Mouse (Mus musculus) lung, embryonic 14.5 days (tissue): Measurements from ENCODE around the gene Skap1. TPM values are rescaled to one million over a fixed set of nuclear protein-coding genes. Genes with fewer than 3 reads are reported as not detected.
A peak's percentile ranks its signal among the peaks of the same experiment; 100 is the strongest.

Source experiments
- ATAC-seq: fragments of 200-750 bp; cut with Nextera tagmentation; 2 replicates; pipeline ENCODE4 v1.8.0; 2017; ENCODE audit warnings: mild to moderate bottlenecking, moderate TSS enrichment, moderate library complexity; ENCODE audit not compliant: insufficient read depth
- DNase-seq: peaks from one replicate; pipeline ENCODE4 v3.0.0-alpha.2; 2015
- H3K27ac ChIP-seq: fragments of 300-500 bp; sonication (generic); 2 replicates; pipeline ENCODE4 v1.5.1; 2014; ENCODE audit warnings: low read depth, mild to moderate bottlenecking, moderate library complexity
- H3K27me3 ChIP-seq: fragments of 300-500 bp; sonication (generic); 2 replicates; pipeline ENCODE4 v1.6.1; 2014; ENCODE audit warnings: low read length, control low read depth; ENCODE audit not compliant: insufficient read depth
- H3K36me3 ChIP-seq: fragments of 300-500 bp; sonication (generic); 2 replicates; pipeline ENCODE4 v1.6.1; 2014; ENCODE audit warnings: control low read depth; ENCODE audit not compliant: insufficient read depth
- H3K4me1 ChIP-seq: fragments of 300-500 bp; sonication (generic); 2 replicates; pipeline ENCODE4 v1.6.1; 2014; ENCODE audit warnings: antibody characterized with exemption, control low read depth; ENCODE audit not compliant: insufficient read depth
- H3K4me2 ChIP-seq: fragments of 300-500 bp; sonication (generic); 2 replicates; pipeline ENCODE4 v1.6.1; 2014; ENCODE audit warnings: mild to moderate bottlenecking
- H3K4me3 ChIP-seq: fragments of 300-500 bp; sonication (generic); 2 replicates; pipeline ENCODE4 v1.5.1; 2014; ENCODE audit warnings: low read depth, low read length
- H3K9ac ChIP-seq: fragments of 300-500 bp; sonication (generic); 2 replicates; pipeline ENCODE4 v1.6.1; 2014
- H3K9me3 ChIP-seq: fragments of 300-500 bp; sonication (generic); 2 replicates; pipeline ENCODE4 v1.6.1; 2016; ENCODE audit warnings: low read depth, low read length, control low read depth
- CTCF ChIP-seq: IDR thresholded peaks from 2 replicates; pipeline ENCODE4 v1.5.1; 2016; ENCODE audit warnings: antibody characterized with exemption, low read depth
- WGBS: fragments of 180-500 bp; shearing (Covaris S2); extraction: QIAGEN DNeasy Blood & Tissue Kit; methylation state at CpG from one replicate; pipeline ENCODE4 v1.1.7; 2014; 5-methylcytosine and 5-hydroxymethylcytosine counted together
- polyA plus RNA-seq: library from polyadenylated mRNA; unstranded; fragments of >200 nt; fragmentation: Nextera tagmentation; extraction: Ambion mirVana; gene quantifications from 2 replicates; pipeline ENCODE4 v1.2.1, GENCODE M21; 2014

Gene Skap1
- polyA plus RNA-seq, 1 experiment from 2014 or later, result 1.1 TPM

DNA sequence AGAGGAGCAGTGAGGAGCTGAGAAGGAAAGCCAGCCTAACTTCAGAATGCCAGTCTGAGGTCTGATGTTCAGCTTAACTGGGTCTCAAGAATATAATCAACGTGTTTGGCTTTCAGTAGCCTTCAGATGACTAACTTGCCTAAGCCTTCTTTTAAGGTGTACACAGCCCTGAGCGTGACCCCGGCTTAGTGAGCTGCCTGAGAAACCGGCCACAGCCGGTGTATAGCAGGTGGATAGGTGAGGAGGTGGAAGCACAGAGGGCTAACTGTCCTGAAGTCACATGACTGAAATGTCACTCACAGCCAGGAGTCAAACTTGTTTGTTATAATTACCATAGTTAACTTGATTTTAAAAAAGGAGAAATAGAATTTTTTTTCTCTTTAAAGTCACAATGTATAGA is 175.4 kb downstream of the Skap1 start:
- no peaks in the 10 kb centered on the region for H3K27me3 ChIP-seq
- H3K9ac ChIP-seq, result no peak overlapping the region
- no peaks in the 10 kb centered on the region for H3K9me3 ChIP-seq
- TF ChIP-seq CTCF, result no peak
- no peak overlapping the region for H3K4me2 ChIP-seq
- 46% methylated on average over 5 of the region's 5 CpGs for WGBS
- DNase-seq (no peak), ATAC-seq (no peak)
- no peak overlapping the region for H3K27ac ChIP-seq
- no peaks in the 10 kb centered on the region for H3K36me3 ChIP-seq
- no peak overlapping the region for H3K4me3 ChIP-seq
- peaks cover 6% of the 10 kb centered on the region; the same call in 1 of the 2 replicates for H3K4me1 ChIP-seq

DNA sequence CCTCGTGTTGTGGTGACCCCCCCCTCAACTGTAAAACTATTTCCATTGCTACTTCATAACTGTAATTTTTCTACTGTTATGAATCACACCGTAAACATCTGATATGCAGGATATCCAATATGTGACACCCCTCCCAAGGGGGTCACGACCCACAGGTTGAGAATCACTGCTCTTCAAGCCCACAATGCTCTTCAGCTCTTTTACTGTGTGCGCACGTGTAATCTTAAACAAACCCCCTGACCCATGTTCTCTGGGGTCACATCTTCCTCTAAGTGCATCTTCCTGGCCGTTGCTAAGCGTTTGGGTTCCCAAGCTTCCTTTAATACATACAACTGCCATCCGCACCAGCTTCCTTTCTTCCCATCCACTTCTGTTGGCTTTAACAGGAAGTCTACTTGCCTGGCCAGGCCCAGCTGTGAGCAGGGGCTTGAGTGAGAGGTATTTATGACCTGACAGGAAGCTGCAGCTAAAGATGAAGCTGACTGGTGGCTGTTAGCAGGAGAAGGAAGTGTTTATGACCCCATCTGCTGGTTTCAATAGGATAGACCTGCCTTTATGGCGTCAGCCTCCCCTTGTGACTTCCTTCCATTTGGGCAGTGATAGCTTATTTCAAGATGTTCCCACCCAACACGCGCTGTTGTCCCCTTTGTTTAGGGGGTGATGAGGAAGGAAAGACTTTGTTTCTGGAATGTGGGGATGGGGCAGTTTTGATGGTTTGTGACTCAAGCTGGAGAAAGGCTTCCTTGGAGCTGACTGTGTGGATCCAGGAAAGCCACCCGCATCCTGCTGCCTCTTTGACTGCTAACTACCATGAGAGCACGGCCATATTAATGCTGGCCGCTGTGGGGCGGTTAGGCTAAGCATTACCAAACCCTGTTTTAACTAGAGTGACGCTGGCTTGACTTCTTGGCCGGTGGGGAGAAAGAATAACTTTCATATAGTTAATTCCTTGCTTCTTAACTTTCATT is 178.1 kb downstream of the Skap1 start:
- no peaks in the 10 kb centered on the region for H3K36me3 ChIP-seq
- no peak; the same call in none of the 2 replicates for TF ChIP-seq CTCF
- ATAC-seq (peak; percentile 88), DNase-seq (peak; percentile 78)
- no peak overlapping the region for H3K9ac ChIP-seq
- H3K27me3 ChIP-seq, result no peaks in the 10 kb centered on the region
- peak overlapping the region; percentile 48 for H3K27ac ChIP-seq
- H3K9me3 ChIP-seq, result no peaks in the 10 kb centered on the region
- 41% methylated on average over 17 of the region's 17 CpGs for WGBS
- H3K4me1 ChIP-seq, result peaks cover 13% of the 10 kb centered on the region
- no peak overlapping the region for H3K4me3 ChIP-seq
- no peak overlapping the region for H3K4me2 ChIP-seq

DNA sequence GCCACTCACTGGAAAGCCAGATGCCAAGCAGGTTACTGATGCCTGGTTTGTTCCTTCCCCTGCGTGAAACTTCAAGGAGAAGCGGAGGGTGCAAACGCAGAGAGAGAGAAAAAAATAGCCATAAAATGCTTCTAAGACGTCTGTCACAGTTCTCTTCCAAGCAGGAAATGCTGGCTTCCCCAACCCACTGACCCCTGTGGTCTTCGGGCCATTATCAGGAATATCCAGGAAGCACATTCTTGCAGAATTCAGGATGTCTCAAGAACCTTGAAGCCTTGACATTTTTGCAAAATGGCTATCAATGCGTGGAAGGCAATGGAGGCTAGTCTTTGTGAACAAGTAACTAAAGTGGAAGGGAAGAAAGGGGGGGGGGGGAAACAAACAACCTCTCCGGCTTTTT is 180.6 kb downstream of the Skap1 start:
- H3K4me1 ChIP-seq, result peaks cover 13% of the 10 kb centered on the region
- 60% methylated on average over 7 of the region's 7 CpGs for WGBS
- H3K4me3 ChIP-seq, result no peak overlapping the region
- H3K36me3 ChIP-seq, result no peaks in the 10 kb centered on the region
- no peak overlapping the region for H3K9ac ChIP-seq
- no peaks in the 10 kb centered on the region for H3K9me3 ChIP-seq
- no peak for ATAC-seq
- H3K4me2 ChIP-seq, result no peak overlapping the region
- H3K27ac ChIP-seq, result no peak overlapping the region
- TF ChIP-seq CTCF, result no peak
- no peak for DNase-seq
- no peaks in the 10 kb centered on the region for H3K27me3 ChIP-seq

DNA sequence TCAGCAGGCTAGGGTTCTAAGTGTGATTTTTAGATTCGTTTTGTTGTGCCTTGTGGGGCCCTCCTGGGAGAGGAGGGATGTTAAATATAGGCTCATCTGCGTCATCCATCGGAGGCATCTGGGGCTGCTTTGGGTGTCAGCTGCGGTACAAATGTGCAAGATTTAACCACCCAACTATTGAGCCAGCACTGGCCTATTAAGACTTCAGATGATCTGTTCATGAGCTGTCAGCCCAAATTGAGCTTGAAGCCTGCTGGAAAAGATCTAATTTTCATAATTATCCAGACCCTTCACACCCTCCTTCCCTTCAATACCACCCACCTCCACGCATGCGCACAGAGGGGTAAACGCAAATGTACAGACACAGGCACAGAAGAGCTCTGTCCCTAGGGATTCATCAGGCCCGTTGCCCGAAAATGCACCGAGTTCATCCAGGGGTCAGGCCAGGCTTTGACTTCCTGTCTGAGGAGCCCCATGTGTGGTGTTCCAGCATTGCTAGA is 181.2 kb downstream of the Skap1 start:
- 40% methylated on average over 10 of the region's 10 CpGs for WGBS
- no peak for TF ChIP-seq CTCF

DNA sequence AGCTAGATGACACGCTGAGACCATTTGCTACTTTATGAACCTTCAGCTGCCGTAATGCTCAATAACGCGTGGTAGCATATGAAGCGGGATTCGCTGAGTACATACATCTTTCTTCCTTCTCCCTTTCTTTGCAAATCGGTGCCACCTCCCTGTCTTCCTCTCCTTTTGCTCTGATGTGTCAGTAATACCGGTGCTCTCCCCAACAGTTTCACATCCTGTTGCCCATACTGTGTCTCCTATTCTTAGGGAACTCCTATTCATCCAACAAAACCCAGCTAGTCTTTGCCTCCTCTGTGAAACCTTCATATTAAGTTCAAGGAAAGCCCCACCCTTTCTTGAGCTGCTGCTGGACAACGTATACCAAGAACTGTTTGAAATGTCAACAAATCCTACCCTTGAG is 187.5 kb downstream of the Skap1 start:
- TF ChIP-seq CTCF, result no peak
- Histone ChIP-seq H3K9me3 (no peaks in the 10 kb centered on the region), H3K9ac (no peak overlapping the region), H3K4me1 (no peaks in the 10 kb centered on the region), H3K4me2 (no peak overlapping the region), H3K27ac (no peak overlapping the region), H3K27me3 (no peaks in the 10 kb centered on the region), H3K36me3 (no peaks in the 10 kb centered on the region), H3K4me3 (no peak overlapping the region)
- 83% methylated on average over 9 of the region's 9 CpGs for WGBS
- DNase-seq (no peak), ATAC-seq (no peak)

More for the DNA sequence above, 181.2 kb downstream of the Skap1 start:
- Histone ChIP-seq H3K4me3 (no peak overlapping the region), H3K4me1 (peaks cover 13% of the 10 kb centered on the region), H3K4me2 (no peak overlapping the region), H3K36me3 (no peaks in the 10 kb centered on the region), H3K27ac (0 out of 2 replicates have a peak overlapping the region, but pooled peaks have one; percentile 32), H3K9ac (no peak overlapping the region), H3K27me3 (no peaks in the 10 kb centered on the region), H3K9me3 (no peaks in the 10 kb centered on the region)
- ATAC-seq (no peak), DNase-seq (peak; percentile 80)

DNA sequence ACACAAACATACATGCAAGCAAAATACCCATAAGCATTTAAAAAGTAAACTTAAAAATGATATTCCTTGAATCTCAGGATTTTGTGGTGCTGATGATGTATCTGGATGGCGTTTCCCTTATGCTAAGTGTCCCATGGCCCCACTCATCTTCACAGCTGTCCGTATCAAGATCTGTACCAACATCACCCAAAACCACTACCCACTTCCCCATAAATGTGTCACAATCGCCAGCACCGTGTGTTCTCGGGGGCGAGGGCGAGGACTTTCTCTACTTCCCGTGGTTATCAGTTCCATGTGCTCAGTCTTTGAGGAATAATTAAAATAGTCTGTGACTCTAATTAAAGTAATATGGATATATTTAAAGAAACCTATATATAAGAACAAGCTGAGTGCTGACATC is 189.5 kb downstream of the Skap1 start:
- WGBS, result 86% methylated on average over 8 of the region's 8 CpGs
- no peak overlapping the region for H3K4me3 ChIP-seq
- no peaks in the 10 kb centered on the region for H3K9me3 ChIP-seq
- 0 out of 2 replicates have a peak, but pooled peaks cover 2% of the 10 kb centered on the region for H3K4me1 ChIP-seq
- DNase-seq (no peak), ATAC-seq (no peak)
- no peak overlapping the region for H3K4me2 ChIP-seq
- no peak overlapping the region for H3K27ac ChIP-seq
- H3K36me3 ChIP-seq, result no peaks in the 10 kb centered on the region
- no peak for TF ChIP-seq CTCF
- no peaks in the 10 kb centered on the region for H3K27me3 ChIP-seq
- H3K9ac ChIP-seq, result no peak overlapping the region

DNA sequence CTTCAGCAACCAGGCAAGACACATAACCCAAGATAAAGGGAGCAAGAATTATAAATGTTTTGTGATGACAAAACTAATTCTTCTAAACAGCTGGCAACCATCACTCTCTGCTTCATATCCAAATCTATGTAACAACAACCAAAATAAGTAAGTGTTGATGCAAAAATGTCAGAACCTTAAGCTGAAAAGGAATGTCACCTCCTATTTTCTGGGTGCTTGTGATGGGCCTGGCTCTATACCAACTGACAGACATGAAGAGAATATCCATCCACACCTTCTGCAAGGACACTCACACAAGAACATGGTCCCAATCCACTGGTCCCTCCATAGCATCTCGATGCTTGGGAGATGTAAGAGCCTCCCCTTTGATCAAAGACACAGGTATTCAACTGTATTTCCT is 194.0 kb downstream of the Skap1 start:
- peak; percentile 91 for DNase-seq
- ATAC-seq, result peak; percentile 88
- 38% methylated on average over 1 of the region's 1 CpGs for WGBS
- Histone ChIP-seq H3K27me3 (no peaks in the 10 kb centered on the region), H3K4me2 (no peak overlapping the region), H3K27ac (no peak overlapping the region), H3K9me3 (no peaks in the 10 kb centered on the region), H3K9ac (no peak overlapping the region), H3K36me3 (no peaks in the 10 kb centered on the region), H3K4me1 (0 out of 2 replicates have a peak, but pooled peaks cover 2% of the 10 kb centered on the region), H3K4me3 (no peak overlapping the region)
- TF ChIP-seq CTCF, result no peak
